Mouse (Mus musculus): Measurements from ENCODE around the gene Best3. TPM values are rescaled to one million over a fixed set of nuclear protein-coding genes. Genes with fewer than 3 reads are reported as not detected.

Gene Best3
- 0.12 TPM in 1 of 2 replicates, not detected in the other for polyA plus RNA-seq (2014; fragmentation: Nextera tagmentation; extraction: Ambion mirVana)

DNA sequence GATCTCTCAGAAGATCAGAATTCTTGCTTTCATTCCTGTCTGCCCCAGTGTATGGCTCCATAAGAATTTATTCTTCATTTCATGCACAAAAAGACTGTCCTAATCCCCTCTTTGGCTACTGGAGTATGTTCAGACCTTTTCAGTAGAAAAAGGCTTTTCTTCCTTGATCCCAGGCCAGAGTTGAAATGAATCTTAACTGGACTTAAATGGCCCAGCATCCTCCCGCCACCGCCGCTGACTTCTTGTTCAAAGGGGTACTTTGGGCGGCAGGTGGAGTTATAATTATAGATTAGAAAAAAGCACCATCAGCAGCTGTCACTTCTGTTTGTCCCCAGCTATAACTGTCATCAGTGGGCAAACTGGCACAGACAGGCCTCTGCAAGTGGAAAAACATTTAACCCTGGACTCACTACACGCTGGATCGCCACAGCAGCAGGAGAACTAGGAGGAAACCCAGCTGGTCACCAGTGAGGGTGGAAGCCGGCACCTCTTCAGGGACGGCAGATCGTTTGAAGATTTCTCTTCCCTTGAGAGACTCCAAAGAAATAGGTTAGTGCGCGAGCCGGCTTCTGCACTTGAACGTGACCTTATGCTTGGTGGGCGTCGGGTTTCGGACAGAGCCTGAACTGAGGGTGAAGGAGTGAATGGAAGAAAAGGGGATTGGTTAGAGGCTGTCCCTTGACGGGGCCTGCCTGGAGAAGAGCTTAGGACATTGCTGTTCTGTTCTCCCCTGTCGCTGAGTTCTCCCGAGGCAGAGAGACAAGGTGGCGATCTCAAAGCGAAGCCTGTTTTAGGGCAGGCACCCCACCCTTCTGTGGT lies at the start of gene Best3:
Gene Best3 (plus strand): TSS at position 51 of the 819 bp plus-strand sequence.
- no peak within 1 kb of the TSS; the same call in 1 of the 2 replicates for H3K9ac ChIP-seq (replicated peaks; ENCODE audit: low read length)
- peaks cover 17% of the 10 kb centered on the region for H3K4me1 ChIP-seq (ENCODE audit: control insufficient read depth, insufficient read depth, low read length)
- H3K9me3 ChIP-seq (ENCODE audit: control insufficient read depth, low read length): no peaks in the 10 kb centered on the region
- ATAC-seq (ENCODE audit: low FRiP score, low TSS enrichment) (no peak; the same call in 1 of the 2 replicates), DNase-seq (peak; percentile 53)
- H3K4me3 ChIP-seq (replicated peaks; ENCODE audit: low read depth, low read length): no peak within 1 kb of the TSS
- H3K27me3 ChIP-seq (ENCODE audit: control insufficient read depth, insufficient read depth, low read length): no peaks in the 10 kb centered on the region
- no peaks in the 10 kb centered on the region for H3K36me3 ChIP-seq (ENCODE audit: control insufficient read depth, insufficient read depth, low read length)
- WGBS: 24% methylated on average over 21 of the region's 21 CpGs
- peak within 1 kb of the TSS; percentile 21; the same call in 1 of the 2 replicates for H3K27ac ChIP-seq (replicated peaks; ENCODE audit: low read depth, low read length)
- H3K4me2 ChIP-seq (ENCODE audit: low read length): peak within 1 kb of the TSS; percentile 27; the same call in 1 of the 2 replicates

DNA sequence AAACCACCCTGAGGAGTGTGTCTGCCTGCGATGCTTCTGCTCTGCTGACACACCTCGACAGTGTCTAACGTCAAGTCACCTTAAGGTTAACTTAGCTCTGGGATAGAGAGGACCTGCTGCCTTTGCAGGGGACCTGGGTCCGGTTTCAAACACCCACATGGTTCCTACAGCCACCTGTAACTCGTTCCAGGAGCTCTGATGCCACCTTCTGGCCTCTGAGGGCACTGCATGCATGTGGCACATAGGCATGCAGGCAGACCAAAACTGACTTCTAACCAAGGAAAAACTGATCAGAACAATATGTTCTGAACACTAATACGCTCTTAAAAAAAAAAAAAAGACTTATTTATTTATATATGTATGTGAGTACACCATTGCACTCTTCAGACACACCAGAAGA lies 43.1 kb upstream of the Best3 start:
- H3K4me1 ChIP-seq (ENCODE audit: control insufficient read depth, insufficient read depth, low read length): no peaks in the 10 kb centered on the region
- H3K9ac ChIP-seq (replicated peaks; ENCODE audit: low read length): no peak overlapping the region
- ATAC-seq (ENCODE audit: low FRiP score, low TSS enrichment) (no peak), DNase-seq (peak; percentile 10)
- H3K4me2 ChIP-seq (ENCODE audit: low read length): no peak overlapping the region
- H3K27ac ChIP-seq (replicated peaks; ENCODE audit: low read depth, low read length): no peak overlapping the region
- H3K4me3 ChIP-seq (replicated peaks; ENCODE audit: low read depth, low read length): no peak overlapping the region
- H3K9me3 ChIP-seq (ENCODE audit: control insufficient read depth, low read length): peaks cover 3% of the 10 kb centered on the region; the same call in 1 of the 2 replicates
- WGBS: 96% methylated on average over 6 of the region's 6 CpGs
- peaks cover 20% of the 10 kb centered on the region for H3K36me3 ChIP-seq (ENCODE audit: control insufficient read depth, insufficient read depth, low read length)
- H3K27me3 ChIP-seq (ENCODE audit: control insufficient read depth, insufficient read depth, low read length): no peaks in the 10 kb centered on the region

DNA sequence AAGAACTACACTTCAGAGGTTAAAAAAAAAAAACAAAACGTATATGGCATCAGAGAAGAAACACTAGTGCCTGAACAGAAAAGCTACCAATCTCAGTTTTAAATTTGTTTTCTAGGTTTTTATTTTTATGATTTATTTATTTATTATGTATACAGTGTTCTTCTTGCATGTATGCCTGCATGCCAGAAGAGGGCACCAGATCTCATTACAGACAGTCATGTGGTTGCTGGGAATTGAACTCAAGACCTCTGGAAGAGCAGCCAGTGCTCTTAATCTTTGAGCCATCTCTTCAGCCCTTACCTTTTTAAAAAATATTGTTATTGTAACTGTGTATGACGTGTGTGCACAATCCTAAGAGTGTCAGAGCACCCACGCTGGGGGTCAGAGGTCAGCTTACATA lies 42.0 kb upstream of the Best3 start:
- H3K27me3 ChIP-seq (ENCODE audit: control insufficient read depth, insufficient read depth, low read length): no peaks in the 10 kb centered on the region
- no peak overlapping the region for H3K4me3 ChIP-seq (replicated peaks; ENCODE audit: low read depth, low read length)
- H3K27ac ChIP-seq (replicated peaks; ENCODE audit: low read depth, low read length): no peak overlapping the region
- ATAC-seq (ENCODE audit: low FRiP score, low TSS enrichment): no peak
- DNase-seq: no peak
- H3K4me1 ChIP-seq (ENCODE audit: control insufficient read depth, insufficient read depth, low read length): peaks cover 8% of the 10 kb centered on the region
- whole genome bisulfite sequencing: 96% methylated on average over 3 of the region's 3 CpGs
- 0 out of 2 replicates have a peak, but pooled peaks cover 3% of the 10 kb centered on the region for H3K9me3 ChIP-seq (ENCODE audit: control insufficient read depth, low read length)
- no peak overlapping the region for H3K4me2 ChIP-seq (ENCODE audit: low read length)
- H3K9ac ChIP-seq (replicated peaks; ENCODE audit: low read length): no peak overlapping the region
- H3K36me3 ChIP-seq (ENCODE audit: control insufficient read depth, insufficient read depth, low read length): peaks cover 9% of the 10 kb centered on the region

DNA sequence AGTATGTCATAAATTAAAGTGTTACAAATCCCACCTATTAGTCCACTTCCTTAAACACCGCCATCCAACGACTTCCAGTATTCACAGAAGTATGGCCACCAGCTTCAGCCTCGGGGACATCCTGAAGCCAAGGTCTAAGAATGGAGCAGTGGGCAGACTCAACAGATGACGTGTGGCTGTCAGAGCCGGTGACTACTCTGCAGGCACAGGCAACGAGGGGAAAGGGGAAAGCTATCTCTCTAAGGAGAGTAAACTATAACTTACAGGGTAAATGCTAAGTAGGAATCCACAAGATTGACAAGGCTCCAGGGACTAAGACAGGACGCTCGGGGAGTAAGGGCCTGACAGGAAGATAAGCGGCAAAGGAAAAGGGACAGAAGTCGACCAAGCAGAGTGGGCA lies 41.2 kb upstream of the Best3 start:
- WGBS: 69% methylated on average over 10 of the region's 10 CpGs
- Histone ChIP-seq H3K4me2 (ENCODE audit: low read length) (no peak overlapping the region), H3K36me3 (ENCODE audit: control insufficient read depth, insufficient read depth, low read length) (peaks cover 8% of the 10 kb centered on the region; the same call in 1 of the 2 replicates), H3K9me3 (ENCODE audit: control insufficient read depth, low read length) (0 out of 2 replicates have a peak, but pooled peaks cover 3% of the 10 kb centered on the region), H3K9ac (replicated peaks; ENCODE audit: low read length) (no peak overlapping the region), H3K27me3 (ENCODE audit: control insufficient read depth, insufficient read depth, low read length) (no peaks in the 10 kb centered on the region), H3K27ac (replicated peaks; ENCODE audit: low read depth, low read length) (no peak overlapping the region), H3K4me3 (replicated peaks; ENCODE audit: low read depth, low read length) (no peak overlapping the region), H3K4me1 (ENCODE audit: control insufficient read depth, insufficient read depth, low read length) (peaks cover 11% of the 10 kb centered on the region)
- DNase-seq: no peak
- ATAC-seq (ENCODE audit: low FRiP score, low TSS enrichment): no peak

DNA sequence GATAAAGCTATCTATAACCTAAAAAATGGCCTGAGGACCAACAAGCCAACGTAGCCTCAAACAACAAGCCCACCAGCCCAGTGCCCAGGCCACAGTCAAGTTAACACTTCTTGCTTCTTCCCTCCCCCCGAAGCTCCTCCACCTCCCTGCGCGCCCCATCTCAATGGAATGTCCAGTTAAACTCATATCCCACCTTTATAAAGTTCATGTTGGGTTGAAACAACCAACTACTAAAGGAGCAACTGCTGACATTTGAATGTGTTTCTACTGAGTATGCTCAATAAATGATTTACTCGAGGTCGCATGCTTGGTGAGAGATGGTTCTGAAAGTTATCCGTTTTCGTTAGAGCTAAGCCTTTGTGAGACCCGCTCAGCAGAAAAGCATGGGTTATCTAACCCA lies 37.7 kb upstream of the Best3 start:
- H3K9ac ChIP-seq (replicated peaks; ENCODE audit: low read length): no peak overlapping the region
- H3K27me3 ChIP-seq (ENCODE audit: control insufficient read depth, insufficient read depth, low read length): no peaks in the 10 kb centered on the region
- no peak for ATAC-seq (ENCODE audit: low FRiP score, low TSS enrichment)
- peak overlapping the region; percentile 77 for H3K4me2 ChIP-seq (ENCODE audit: low read length)
- H3K4me3 ChIP-seq (replicated peaks; ENCODE audit: low read depth, low read length): no peak overlapping the region
- no peaks in the 10 kb centered on the region for H3K9me3 ChIP-seq (ENCODE audit: control insufficient read depth, low read length)
- no peak overlapping the region for H3K27ac ChIP-seq (replicated peaks; ENCODE audit: low read depth, low read length)
- DNase-seq: no peak
- peaks cover 11% of the 10 kb centered on the region for H3K4me1 ChIP-seq (ENCODE audit: control insufficient read depth, insufficient read depth, low read length)
- no peaks in the 10 kb centered on the region for H3K36me3 ChIP-seq (ENCODE audit: control insufficient read depth, insufficient read depth, low read length)
- 75% methylated on average over 9 of the region's 9 CpGs for WGBS

DNA sequence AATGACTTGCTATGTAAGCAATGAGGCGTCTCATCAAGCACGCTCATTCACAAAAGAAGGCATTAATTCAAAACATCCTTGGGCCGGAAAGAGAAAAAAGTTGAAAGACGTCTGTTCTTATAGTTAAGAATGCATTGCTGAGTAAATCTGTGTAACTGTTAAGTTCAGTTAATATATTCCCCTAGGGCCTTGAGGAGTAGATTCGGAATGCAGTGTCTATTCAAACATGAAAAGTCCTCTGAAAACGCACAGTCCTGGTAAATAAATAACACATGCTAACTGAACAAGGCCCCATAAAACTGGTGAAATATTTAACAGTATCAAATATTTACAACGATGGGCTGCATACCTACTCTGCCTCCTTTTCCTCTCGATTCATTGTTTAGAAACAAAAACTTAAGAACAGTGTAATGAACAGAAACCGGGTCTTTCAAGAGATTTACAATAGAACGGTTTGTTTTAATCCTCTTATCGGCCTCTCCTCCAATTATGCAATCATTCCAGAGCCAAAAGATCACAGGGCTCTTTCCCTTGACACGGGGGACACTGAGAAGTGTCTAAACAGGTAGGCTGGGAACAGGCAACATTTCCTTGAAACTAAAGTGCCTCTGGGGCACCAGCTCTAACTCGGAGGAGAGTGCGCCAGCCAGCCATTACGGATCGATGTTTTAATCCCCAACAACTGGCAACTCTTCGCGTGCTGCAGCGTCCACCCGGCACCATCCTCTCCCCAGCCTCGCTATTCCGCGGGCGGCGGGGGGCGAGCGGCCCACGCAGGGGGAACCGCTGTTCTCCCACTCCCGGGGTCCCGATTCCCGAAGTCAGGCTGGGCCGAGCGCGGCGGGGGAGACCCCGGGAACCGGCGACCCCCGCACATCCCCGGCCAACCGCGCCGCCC lies 36.8 kb upstream of the Best3 start:
- Histone ChIP-seq H3K9ac (replicated peaks; ENCODE audit: low read length) (peak overlapping the region; percentile 74), H3K27me3 (ENCODE audit: control insufficient read depth, insufficient read depth, low read length) (no peaks in the 10 kb centered on the region), H3K36me3 (ENCODE audit: control insufficient read depth, insufficient read depth, low read length) (no peaks in the 10 kb centered on the region), H3K27ac (replicated peaks; ENCODE audit: low read depth, low read length) (peak overlapping the region; percentile 88), H3K4me2 (ENCODE audit: low read length) (peak overlapping the region; percentile 77), H3K9me3 (ENCODE audit: control insufficient read depth, low read length) (no peaks in the 10 kb centered on the region), H3K4me3 (replicated peaks; ENCODE audit: low read depth, low read length) (peak overlapping the region; percentile 79), H3K4me1 (ENCODE audit: control insufficient read depth, insufficient read depth, low read length) (peaks cover 11% of the 10 kb centered on the region)
- WGBS: under 1% methylated on average over 44 of the region's 44 CpGs
- ATAC-seq (ENCODE audit: low FRiP score, low TSS enrichment) (peak; percentile 36), DNase-seq (peak; percentile 67)

DNA sequence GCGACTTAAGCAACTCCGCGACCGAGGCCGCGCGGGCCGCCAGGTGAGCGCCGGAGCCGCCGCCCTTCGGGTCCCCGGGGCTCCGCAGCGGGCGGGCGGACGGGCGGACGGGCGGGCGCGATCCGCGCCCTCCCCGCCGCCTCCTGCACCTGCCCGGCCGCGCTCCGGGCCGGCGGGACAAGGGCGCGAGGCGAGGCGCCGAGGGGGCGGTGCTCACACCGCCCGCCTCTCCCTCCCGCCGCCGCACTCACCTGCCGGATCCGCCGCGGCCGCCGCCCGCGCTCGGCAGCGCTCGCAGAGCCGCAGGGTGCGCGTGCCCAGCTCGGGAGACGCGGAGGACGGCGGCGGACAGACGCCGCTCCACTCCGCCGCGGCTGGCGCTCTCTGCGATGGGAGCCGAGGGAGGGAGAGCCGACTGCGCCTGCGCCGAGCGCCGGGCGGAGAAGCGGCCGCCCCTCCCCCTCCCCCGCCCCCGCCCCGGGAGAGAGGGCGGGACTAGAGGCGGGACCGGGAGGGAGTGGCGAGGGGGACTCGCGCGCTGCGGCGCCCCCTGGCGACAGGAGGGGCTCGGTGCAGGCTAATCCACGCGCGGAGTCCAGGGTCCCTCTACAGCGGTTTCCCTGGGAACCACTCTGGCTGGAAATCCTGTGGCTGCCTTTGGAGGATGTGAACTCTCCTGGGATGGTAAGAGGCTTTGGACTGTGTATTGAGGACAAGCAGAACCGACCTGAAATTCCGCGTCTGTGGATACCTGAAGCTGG lies 35.9 kb upstream of the Best3 start, which contains the start of gene Rab3ip:
Gene Rab3ip (minus strand): TSS at position 761 of the 761 bp plus-strand sequence.
- Histone ChIP-seq H3K4me3 (replicated peaks; ENCODE audit: low read depth, low read length) (peak within 1 kb of the TSS; percentile 79), H3K27me3 (ENCODE audit: control insufficient read depth, insufficient read depth, low read length) (no peaks in the 10 kb centered on the region), H3K9me3 (ENCODE audit: control insufficient read depth, low read length) (no peaks in the 10 kb centered on the region), H3K27ac (replicated peaks; ENCODE audit: low read depth, low read length) (peak within 1 kb of the TSS; percentile 88), H3K4me1 (ENCODE audit: control insufficient read depth, insufficient read depth, low read length) (peaks cover 11% of the 10 kb centered on the region), H3K36me3 (ENCODE audit: control insufficient read depth, insufficient read depth, low read length) (no peaks in the 10 kb centered on the region), H3K9ac (replicated peaks; ENCODE audit: low read length) (peak within 1 kb of the TSS; percentile 74), H3K4me2 (ENCODE audit: low read length) (peak within 1 kb of the TSS; percentile 77)
- DNase-seq (peak; percentile 98), ATAC-seq (ENCODE audit: low FRiP score, low TSS enrichment) (peak; percentile 92)
- WGBS: under 1% methylated on average over 79 of the region's 103 CpGs

DNA sequence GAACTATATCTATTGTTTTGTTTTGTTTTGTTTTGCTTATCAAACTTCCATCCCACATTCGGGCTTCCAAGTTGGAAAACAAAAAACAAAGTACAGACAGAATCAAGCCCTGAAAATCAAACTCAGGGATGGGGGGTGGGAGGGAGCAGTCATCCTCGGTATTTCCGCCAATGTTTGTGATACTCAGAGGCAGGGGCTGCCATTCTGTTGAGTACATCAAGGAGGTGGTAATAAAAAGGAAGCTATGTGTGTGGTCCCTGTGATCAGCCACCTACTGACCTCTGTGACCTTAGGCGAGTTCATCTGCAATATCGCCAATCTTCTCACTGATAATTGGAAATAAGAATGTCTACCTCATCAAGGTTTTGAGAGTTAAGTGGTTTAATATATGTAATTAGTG lies 35.2 kb upstream of the Best3 start:
- Histone ChIP-seq H3K36me3 (ENCODE audit: control insufficient read depth, insufficient read depth, low read length) (no peaks in the 10 kb centered on the region), H3K27ac (replicated peaks; ENCODE audit: low read depth, low read length) (no peak overlapping the region), H3K9me3 (ENCODE audit: control insufficient read depth, low read length) (no peaks in the 10 kb centered on the region), H3K9ac (replicated peaks; ENCODE audit: low read length) (no peak overlapping the region), H3K4me2 (ENCODE audit: low read length) (peak overlapping the region; percentile 77), H3K27me3 (ENCODE audit: control insufficient read depth, insufficient read depth, low read length) (no peaks in the 10 kb centered on the region), H3K4me1 (ENCODE audit: control insufficient read depth, insufficient read depth, low read length) (peaks cover 11% of the 10 kb centered on the region), H3K4me3 (replicated peaks; ENCODE audit: low read depth, low read length) (peak overlapping the region; percentile 79; the same call in 1 of the 2 replicates)
- no peak for DNase-seq
- no peak for ATAC-seq (ENCODE audit: low FRiP score, low TSS enrichment)
- 22% methylated on average over 5 of the region's 5 CpGs for WGBS
